In genomic region chr3:124633372-124633771, GRCm38 (mm10) we compare ENCODE assay signal across 22 mouse cellular contexts. TPM values are rescaled to one million over a fixed set of nuclear protein-coding genes. Genes with fewer than 3 reads are reported as not detected.
"Had no signal": no experiment of that assay in that cellular context is flagged by ENCODE, and none has a peak within 500 bp of the region (broad histone marks: within the 10 kb centered on the region; RNA-seq: fewer than 3 reads in every experiment).

No protein-coding gene starts in this region.

- H3K9me3 ChIP-seq: neural tube, embryonic 13.5 days; stomach, embryonic 15.5 days had no signal

- H3K4me1 ChIP-seq: neural tube, embryonic 13.5 days; stomach, embryonic 15.5 days had no signal

- H3K4me2 ChIP-seq: neural tube, embryonic 13.5 days; stomach, embryonic 15.5 days had no signal

- H3K9ac ChIP-seq: neural tube, embryonic 13.5 days; stomach, embryonic 15.5 days had no signal

- H3K4me3 ChIP-seq: neural tube, embryonic 13.5 days; stomach, embryonic 15.5 days had no signal

- H3K36me3 ChIP-seq: neural tube, embryonic 13.5 days; stomach, embryonic 15.5 days had no signal

- H3K27me3 ChIP-seq: neural tube, embryonic 13.5 days; stomach, embryonic 15.5 days had no signal

- DNase-seq: retina, postnatal 1 day; right cerebral cortex, adult 18-20 months; right cerebral cortex, postnatal 14 days; right cerebral cortex, postnatal 25 days; right cerebral cortex, postnatal 4 days; spleen, adult 18-20 months; thymus, adult 18-20 months; thymus, adult 2 months; thymus, postnatal 14 days; thymus, postnatal 25 days; thymus, postnatal 36 days; thymus, postnatal 4 days had no signal

- H3K27ac ChIP-seq: neural tube, embryonic 13.5 days; stomach, embryonic 15.5 days; stomach, postnatal 0 days had no signal

RNA-seq across cellular contexts. Expression of gene 1700003H04Rik, which starts 52.5 kb away (rescaled TPM):
- polyA plus RNA-seq: neural tube, embryonic 13.5 days; neural tube, embryonic 14.5 days; small intestine, adult 2 months; spleen, adult 2 months; stomach, embryonic 14.5 days; stomach, embryonic 15.5 days; stomach, embryonic 16.5 days; stomach, postnatal 0 days; thymus, adult 2 months; thymus, postnatal 0 days; urinary bladder, adult 2 months had no signal
